Mouse (Mus musculus) midbrain, embryonic 16.5 days (tissue): Measurements from ENCODE around the gene Gad1. TPM values are rescaled to one million over a fixed set of nuclear protein-coding genes. Genes with fewer than 3 reads are reported as not detected.
"Not testable (repeated sequence)": the region's sequence is repeated elsewhere in the genome, so short reads cannot be mapped to it uniquely, and the experiment has no call there.

Experiments
- ATAC-seq: fragments of 200-750 bp; cut with Nextera tagmentation; 2 replicates; pipeline ENCODE4 v1.8.0; 2017; ENCODE audit warnings: moderate TSS enrichment
- H3K27ac ChIP-seq: fragments of 300-500 bp; sonication (generic); 2 replicates; pipeline ENCODE4 v1.5.1; 2014; ENCODE audit warnings: mild to moderate bottlenecking, low read length, mixed read lengths
- H3K27me3 ChIP-seq: fragments of 300-500 bp; sonication (generic); 2 replicates; pipeline ENCODE4 v1.6.1; 2014; ENCODE audit warnings: low read depth, low read length, mixed read lengths; ENCODE audit not compliant: control insufficient read depth, insufficient read depth
- H3K36me3 ChIP-seq: fragments of 300-500 bp; sonication (generic); 2 replicates; pipeline ENCODE4 v1.6.1; 2014; ENCODE audit warnings: mild to moderate bottlenecking, low read length, moderate library complexity, mixed read lengths; ENCODE audit not compliant: control insufficient read depth, insufficient read depth
- H3K4me1 ChIP-seq: fragments of 300-500 bp; sonication (generic); 2 replicates; pipeline ENCODE4 v1.6.1; 2014; ENCODE audit warnings: mild to moderate bottlenecking, low read length, mixed read lengths; ENCODE audit not compliant: control insufficient read depth, insufficient read depth
- H3K4me2 ChIP-seq: fragments of 300-500 bp; sonication (generic); 2 replicates; pipeline ENCODE4 v1.6.1; 2014; ENCODE audit warnings: mild to moderate bottlenecking, low read length, mixed read lengths
- H3K4me3 ChIP-seq: fragments of 300-500 bp; sonication (generic); 2 replicates; pipeline ENCODE4 v1.5.1; 2014; ENCODE audit warnings: low read depth, mild to moderate bottlenecking, low read length, moderate library complexity, mixed read lengths
- H3K9ac ChIP-seq: fragments of 300-500 bp; sonication (generic); 2 replicates; pipeline ENCODE4 v1.6.1; 2014; ENCODE audit warnings: low read depth, low read length, mixed read lengths
- H3K9me3 ChIP-seq: fragments of 300-500 bp; sonication (generic); replicated peaks from 2 replicates; pipeline ENCODE4 v1.6.1; 2014; ENCODE audit warnings: mild to moderate bottlenecking, low read length, mixed read lengths; ENCODE audit not compliant: control insufficient read depth, poor library complexity, severe bottlenecking
- WGBS: fragments of 180-500 bp; shearing (Covaris S2); extraction: QIAGEN DNeasy Blood & Tissue Kit; methylation state at CpG from one replicate; pipeline ENCODE4 v1.1.7; 2014; 5-methylcytosine and 5-hydroxymethylcytosine counted together
- polyA plus RNA-seq: library from polyadenylated mRNA; unstranded; fragments of >200 nt; fragmentation: Nextera tagmentation; extraction: Ambion mirVana; gene quantifications from 2 replicates; pipeline ENCODE4 v1.2.1, GENCODE M21; 2015

Gene Gad1
- 130 and 149 TPM in 2 replicates for polyA plus RNA-seq

DNA sequence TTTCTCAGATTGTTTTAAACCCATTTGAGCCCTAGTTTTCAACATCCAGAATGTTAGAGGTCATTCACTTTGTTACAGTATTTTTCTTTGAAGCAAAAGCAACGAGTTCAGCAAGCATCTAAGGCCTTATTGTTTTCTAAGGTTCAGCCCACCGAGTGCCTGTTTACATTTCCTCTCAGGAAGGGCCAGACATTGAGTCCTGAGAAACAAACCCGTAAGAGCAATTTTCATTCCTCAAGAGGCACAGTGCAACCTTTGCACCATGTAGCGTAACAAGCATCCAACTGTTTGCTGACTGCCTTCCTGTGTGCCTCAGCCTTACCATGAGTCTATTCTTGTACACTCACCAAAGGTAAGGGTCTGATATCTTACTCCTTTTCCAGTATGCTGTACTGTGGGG, at the start of gene Gad1:
Gene Gad1, plus strand, starts transcription at position 301 of the 400 bp plus-strand sequence.
- Histone ChIP-seq H3K9ac (no peak within 1 kb of the TSS), H3K27ac (no peak within 1 kb of the TSS), H3K9me3 (no peaks in the 10 kb centered on the region), H3K4me3 (no peak within 1 kb of the TSS), H3K36me3 (no peaks in the 10 kb centered on the region), H3K4me1 (peaks cover 3% of the 10 kb centered on the region; the same call in 1 of the 2 replicates), H3K4me2 (no peak within 1 kb of the TSS), H3K27me3 (no peaks in the 10 kb centered on the region; the same call in 1 of the 2 replicates)
- no peak for ATAC-seq
- 58% methylated on average over 4 of the region's 4 CpGs for WGBS

DNA sequence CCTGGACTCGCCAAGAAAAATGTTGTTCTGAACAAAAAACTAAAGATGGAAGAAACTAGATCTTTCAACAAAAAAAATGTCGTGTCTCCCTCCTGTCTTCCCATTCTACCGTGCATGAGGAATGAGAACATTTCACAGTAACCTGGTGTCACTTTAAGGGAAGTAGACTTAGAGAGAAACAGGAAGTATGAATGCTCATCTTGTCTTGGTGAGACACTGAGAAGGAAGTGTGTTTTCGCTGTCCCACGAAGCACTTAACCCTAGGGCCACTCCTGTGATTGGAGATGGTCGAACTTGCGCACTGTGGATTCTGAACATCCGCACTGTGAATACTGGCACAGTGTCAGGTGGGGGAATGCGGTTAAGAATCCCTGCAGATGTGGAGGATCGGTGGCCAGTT, 49.4 kb upstream of the Gad1 start:
- no peaks in the 10 kb centered on the region; the same call in 1 of the 2 replicates for H3K27me3 ChIP-seq
- WGBS: 90% methylated on average over 10 of the region's 10 CpGs
- H3K4me2 ChIP-seq: no peak overlapping the region
- peaks cover 3% of the 10 kb centered on the region for H3K4me1 ChIP-seq
- H3K4me3 ChIP-seq: no peak overlapping the region
- H3K9me3 ChIP-seq: no peaks in the 10 kb centered on the region
- H3K36me3 ChIP-seq: no peaks in the 10 kb centered on the region
- no peak for ATAC-seq
- H3K27ac ChIP-seq: no peak overlapping the region
- no peak overlapping the region for H3K9ac ChIP-seq

DNA sequence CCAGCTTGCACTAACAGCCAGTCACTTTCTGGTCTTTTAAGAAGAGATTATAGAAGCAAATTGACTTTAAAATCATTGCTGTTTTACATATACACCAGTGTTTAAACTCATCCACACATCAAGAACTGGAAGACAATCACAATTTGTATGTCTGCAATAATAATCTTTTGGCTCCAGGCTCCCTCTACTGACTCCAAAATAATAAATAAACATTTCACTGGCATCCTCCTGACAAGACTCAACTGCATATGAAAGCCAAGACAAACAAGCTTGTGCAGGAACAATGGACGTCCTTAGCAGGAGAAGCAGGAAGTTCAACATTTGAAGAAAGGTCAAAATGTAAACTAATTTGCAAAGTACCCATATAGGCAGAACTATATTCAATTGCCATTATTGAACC, 47.6 kb upstream of the Gad1 start:
- Histone ChIP-seq H3K27me3 (no peaks in the 10 kb centered on the region), H3K9me3 (no peaks in the 10 kb centered on the region), H3K4me2 (no peak overlapping the region), H3K36me3 (no peaks in the 10 kb centered on the region), H3K27ac (no peak overlapping the region), H3K4me1 (peaks cover 6% of the 10 kb centered on the region), H3K4me3 (no peak overlapping the region), H3K9ac (no peak overlapping the region)
- WGBS: 51% methylated on average over 1 of the region's 1 CpGs
- ATAC-seq: no peak

- 20% methylated on average over 4 of the region's 4 CpGs for WGBS
Measured at GRCm38 (mm10) chr2:70505896-70506295, 47.0 kb upstream of the Gad1 start.

DNA sequence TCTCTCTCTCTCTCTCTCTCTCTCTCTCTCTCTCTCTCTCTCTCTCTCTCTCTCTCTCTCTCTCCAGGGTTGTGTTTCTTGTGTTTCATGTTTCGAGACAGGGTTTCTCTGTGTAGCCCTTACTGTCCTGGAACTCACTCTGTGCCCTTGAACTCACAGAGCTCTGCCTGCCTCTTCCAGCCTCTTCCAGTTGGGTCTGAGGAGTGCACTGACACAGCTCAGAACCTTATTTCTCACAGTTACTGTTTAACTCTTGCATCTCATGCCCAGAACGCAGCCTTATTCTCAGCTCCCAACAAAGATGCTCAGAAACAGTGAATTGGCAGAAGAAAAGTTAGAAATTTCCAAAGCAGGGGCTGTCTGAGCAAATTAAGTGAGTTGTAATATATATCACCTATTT, 46.5 kb upstream of the Gad1 start:
- H3K4me1 ChIP-seq: peaks cover 6% of the 10 kb centered on the region
- H3K9ac ChIP-seq: no peak overlapping the region
- 49% methylated on average over 2 of the region's 2 CpGs for WGBS
- no peaks in the 10 kb centered on the region for H3K27me3 ChIP-seq
- ATAC-seq: no peak
- H3K36me3 ChIP-seq: no peaks in the 10 kb centered on the region
- H3K4me2 ChIP-seq: no peak overlapping the region
- no peaks in the 10 kb centered on the region for H3K9me3 ChIP-seq
- H3K4me3 ChIP-seq: no peak overlapping the region
- no peak overlapping the region for H3K27ac ChIP-seq

More at GRCm38 (mm10) chr2:70505896-70506295, 47.0 kb upstream of the Gad1 start:
- H3K4me2 ChIP-seq: no peak overlapping the region
- ATAC-seq: no peak
- H3K9ac ChIP-seq: no peak overlapping the region
- no peaks in the 10 kb centered on the region for H3K27me3 ChIP-seq
- H3K27ac ChIP-seq: no peak overlapping the region
- no peaks in the 10 kb centered on the region for H3K9me3 ChIP-seq
- no peak overlapping the region for H3K4me3 ChIP-seq
- H3K36me3 ChIP-seq: no peaks in the 10 kb centered on the region
- H3K4me1 ChIP-seq: peaks cover 6% of the 10 kb centered on the region

- no peaks in the 10 kb centered on the region for H3K36me3 ChIP-seq
- peaks cover 6% of the 10 kb centered on the region for H3K4me1 ChIP-seq
- peak within 1 kb of the TSS; percentile 66 for H3K9ac ChIP-seq
- ATAC-seq: peak; percentile 14; the same call in 1 of the 2 replicates
- no peaks in the 10 kb centered on the region for H3K27me3 ChIP-seq
- H3K4me2 ChIP-seq: peak within 1 kb of the TSS; percentile 75
- H3K27ac ChIP-seq: no peak within 1 kb of the TSS
- WGBS: 6% methylated on average over 10 of the region's 10 CpGs
- no peaks in the 10 kb centered on the region for H3K9me3 ChIP-seq
- peak within 1 kb of the TSS; percentile 61 for H3K4me3 ChIP-seq
Measured at GRCm38 (mm10) chr2:70508496-70508895, 44.4 kb upstream of the Gad1 start, which contains the start of gene Erich2. Erich2 (plus strand) TSS chr2:70508819.

- Histone ChIP-seq H3K9ac (peak overlapping the region; percentile 66), H3K36me3 (no peaks in the 10 kb centered on the region), H3K9me3 (no peaks in the 10 kb centered on the region), H3K4me3 (peak overlapping the region; percentile 61), H3K27ac (no peak overlapping the region), H3K4me2 (peak overlapping the region; percentile 75), H3K4me1 (peaks cover 6% of the 10 kb centered on the region), H3K27me3 (no peaks in the 10 kb centered on the region)
- under 1% methylated on average over 54 of the region's 56 CpGs for WGBS
- peak; percentile 94 for ATAC-seq
Measured at GRCm38 (mm10) chr2:70509021-70509632, 43.7 kb upstream of the Gad1 start.

- not testable (repeated sequence) for H3K27me3 ChIP-seq, H3K4me2 ChIP-seq, H3K27ac ChIP-seq, H3K9me3 ChIP-seq, H3K9ac ChIP-seq, H3K36me3 ChIP-seq, H3K4me1 ChIP-seq, ATAC-seq, H3K4me3 ChIP-seq
- WGBS: 47% methylated on average over 7 of the region's 7 CpGs
Measured at GRCm38 (mm10) chr2:70538283-70538682, 14.6 kb upstream of the Gad1 start.

GRCm38 (mm10) chr2:70550671-70551070, 2.2 kb upstream of the Gad1 start:
- H3K4me1 ChIP-seq: no peaks in the 10 kb centered on the region
- 66% methylated on average over 6 of the region's 6 CpGs for WGBS
- no peak overlapping the region for H3K27ac ChIP-seq
- H3K9ac ChIP-seq: no peak overlapping the region
- no peaks in the 10 kb centered on the region for H3K27me3 ChIP-seq
- no peak overlapping the region for H3K4me3 ChIP-seq
- H3K36me3 ChIP-seq: no peaks in the 10 kb centered on the region
- no peak for ATAC-seq
- no peak overlapping the region for H3K4me2 ChIP-seq
- no peaks in the 10 kb centered on the region for H3K9me3 ChIP-seq
